Mouse (Mus musculus) small intestine, adult 10 weeks (tissue): Measurements from ENCODE around the gene Tmem9. TPM values are rescaled to one million over a fixed set of nuclear protein-coding genes. Genes with fewer than 3 reads are reported as not detected.

Experiments used
- polyA plus RNA-seq: library from polyadenylated mRNA; stranded (reverse); fragments of 350-450 nt; fragmentation: Illumina TruSeq; extraction: RNeasy Lipid Tissue Mini Kit (QIAGEN cat#74804); gene quantifications from one replicate; pipeline ENCODE4 v1.2.3, GENCODE M21; 2014; ENCODE audit warnings: low replicate concordance

Gene Tmem9
- 0.63 TPM for polyA plus RNA-seq

DNA sequence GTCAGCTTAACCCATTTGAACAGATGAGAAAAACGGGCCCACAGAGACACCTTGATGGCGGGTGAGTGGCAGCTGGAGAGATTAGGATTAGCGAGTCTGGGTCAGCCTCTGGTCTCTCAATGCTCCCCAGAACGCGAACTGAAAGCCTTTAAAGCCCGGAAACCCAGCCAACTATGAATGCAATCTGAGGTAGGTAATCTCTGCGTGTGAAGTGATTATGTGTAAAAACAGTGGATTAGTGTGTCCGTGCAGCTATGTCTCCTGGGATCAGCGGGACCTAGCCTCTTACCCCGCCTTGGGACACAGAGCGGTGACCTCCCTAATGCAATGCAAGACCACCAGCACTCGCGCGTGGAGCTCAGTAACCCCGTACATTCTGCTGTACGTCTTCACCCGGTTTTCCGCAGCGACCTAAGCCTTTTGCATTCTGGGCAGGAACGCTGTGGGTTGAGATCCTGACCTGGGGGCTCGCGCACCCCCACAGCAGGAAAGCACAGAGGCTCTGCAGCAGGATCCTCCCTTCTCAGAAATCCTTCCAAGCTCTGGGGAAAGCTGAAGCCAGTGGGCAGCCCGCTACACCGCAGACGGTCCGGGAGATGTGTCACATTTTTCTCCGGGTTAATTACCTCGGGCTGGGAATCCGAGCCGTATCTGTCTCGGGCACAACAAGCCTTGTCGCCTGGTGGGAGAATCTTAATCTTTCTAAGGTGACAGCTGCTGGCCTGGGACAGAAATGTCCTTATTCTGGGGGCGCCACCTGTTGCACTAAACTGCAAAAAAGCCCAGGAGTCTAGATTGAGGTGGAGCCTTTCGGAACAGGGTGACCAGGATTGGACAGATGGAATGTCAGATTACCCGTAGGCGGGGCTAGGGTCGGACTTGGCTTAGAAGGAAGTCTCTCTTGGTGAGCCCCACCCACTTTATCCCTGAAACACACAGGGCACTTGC, at the start of gene Tmem9:
Tmem9 (plus strand) TSS at position 940 of the 948 bp plus-strand sequence.

GRCm38 (mm10) chr1:136006292-136006748, 1.6 kb upstream of the Tmem9 start, which contains the start of gene Igfn1:
TSS of gene Igfn1 (minus strand) at chr1:136006342.

GRCm38 (mm10) chr1:136050312-136051012, 42.5 kb downstream of the Tmem9 start, which contains the start of gene Ascl5:
TSS of gene Ascl5 (plus strand) at chr1:136050804.

GRCm38 (mm10) chr1:136052547-136052946, 44.6 kb downstream of the Tmem9 start, which contains the start of gene Cacna1s:
TSS of gene Cacna1s (plus strand) at chr1:136052750.

Other genes starting within 250 kb of the Tmem9 start
- not detected for gene Phlda3, start 242.0 kb upstream of the Tmem9 start, polyA plus RNA-seq
- gene Tnni1, start 228.7 kb upstream of the Tmem9 start, polyA plus RNA-seq = not detected
- 6.2 TPM for gene Lad1, start 189.6 kb upstream of the Tmem9 start, polyA plus RNA-seq
- gene Tnnt2, start 171.8 kb upstream of the Tmem9 start, polyA plus RNA-seq = 0.93 TPM
- 2.0 TPM for gene Pkp1, start 88.9 kb upstream of the Tmem9 start, polyA plus RNA-seq
- gene Igfn1, start 1.8 kb upstream of the Tmem9 start, polyA plus RNA-seq = not detected
- gene Ascl5, start 42.7 kb downstream of the Tmem9 start, polyA plus RNA-seq = not detected
- not detected for gene Cacna1s, start 44.6 kb downstream of the Tmem9 start, polyA plus RNA-seq
- gene Kif21b, start 123.2 kb downstream of the Tmem9 start, polyA plus RNA-seq = 1.2 TPM
- 1.3 TPM for gene Mroh3, start 204.7 kb downstream of the Tmem9 start, polyA plus RNA-seq
- 1.7 TPM for gene Inava, start 226.1 kb downstream of the Tmem9 start, polyA plus RNA-seq